Mouse (Mus musculus): ENCODE results near the gene Smg1. TPM values are rescaled to one million over a fixed set of nuclear protein-coding genes. Genes with fewer than 3 reads are reported as not detected.

Smg1 gene
- polyA plus RNA-seq, 1 experiment from 2014 or later: 10.7 TPM

GRCm38 (mm10) chr7:118258451-118258850 lies 15.0 kb upstream of the Smg1 start:
- ATAC-seq (replicated peaks; ENCODE audit: low FRiP score, low read depth): no peak
- Histone ChIP-seq H3K9ac (ENCODE audit: low read depth, low read length) (no peak overlapping the region), H3K4me2 (ENCODE audit: low read length) (no peak overlapping the region), H3K4me3 (replicated peaks; ENCODE audit: low read depth, low read length) (no peak overlapping the region), H3K36me3 (ENCODE audit: insufficient read depth, low read length) (no peaks in the 10 kb centered on the region), H3K9me3 (replicated peaks; ENCODE audit: low read length) (no peaks in the 10 kb centered on the region), H3K27ac (no peak overlapping the region), H3K27me3 (ENCODE audit: insufficient read depth, low read length) (no peaks in the 10 kb centered on the region), H3K4me1 (replicated peaks; ENCODE audit: insufficient read depth, low read length) (no peaks in the 10 kb centered on the region)
- TF ChIP-seq CTCF (IDR thresholded peaks at IDR 0.05; ENCODE audit: low read depth): no peak
- DNase-seq (ENCODE audit: low spot score): no peak

GRCm38 (mm10) chr7:118256740-118257139 lies 13.3 kb upstream of the Smg1 start:
- Histone ChIP-seq H3K4me1 (replicated peaks; ENCODE audit: insufficient read depth, low read length) (no peaks in the 10 kb centered on the region), H3K36me3 (ENCODE audit: insufficient read depth, low read length) (no peaks in the 10 kb centered on the region), H3K9me3 (replicated peaks; ENCODE audit: low read length) (no peaks in the 10 kb centered on the region), H3K27ac (no peak overlapping the region), H3K9ac (ENCODE audit: low read depth, low read length) (no peak overlapping the region), H3K4me2 (ENCODE audit: low read length) (no peak overlapping the region), H3K27me3 (ENCODE audit: insufficient read depth, low read length) (no peaks in the 10 kb centered on the region), H3K4me3 (replicated peaks; ENCODE audit: low read depth, low read length) (no peak overlapping the region)
- DNase-seq (ENCODE audit: low spot score): no peak
- no peak for TF ChIP-seq CTCF (IDR thresholded peaks at IDR 0.05; ENCODE audit: low read depth)
- 86% methylated on average over 6 of the region's 6 CpGs for WGBS
- no peak for ATAC-seq (replicated peaks; ENCODE audit: low FRiP score, low read depth)

- H3K9me3 ChIP-seq (replicated peaks; ENCODE audit: low read length): no peaks in the 10 kb centered on the region
- ATAC-seq (replicated peaks; ENCODE audit: low FRiP score, low read depth) (no peak), DNase-seq (ENCODE audit: low spot score) (no peak)
- H3K36me3 ChIP-seq (ENCODE audit: insufficient read depth, low read length): no peaks in the 10 kb centered on the region
- no peaks in the 10 kb centered on the region for H3K27me3 ChIP-seq (ENCODE audit: insufficient read depth, low read length)
- no peak overlapping the region for H3K4me2 ChIP-seq (ENCODE audit: low read length)
- H3K4me1 ChIP-seq (replicated peaks; ENCODE audit: insufficient read depth, low read length): no peaks in the 10 kb centered on the region
- no peak overlapping the region for H3K4me3 ChIP-seq (replicated peaks; ENCODE audit: low read depth, low read length)
- no peak overlapping the region for H3K9ac ChIP-seq (ENCODE audit: low read depth, low read length)
- WGBS: 74% methylated on average over 8 of the region's 8 CpGs
- no peak for TF ChIP-seq CTCF (IDR thresholded peaks at IDR 0.05; ENCODE audit: low read depth)
- no peak overlapping the region for H3K27ac ChIP-seq
These were observed 11.0 kb upstream of the Smg1 start for GRCm38 (mm10) chr7:118254460-118254859.

- WGBS: 53% methylated on average over 4 of the region's 4 CpGs
- no peaks in the 10 kb centered on the region for H3K4me1 ChIP-seq (replicated peaks; ENCODE audit: insufficient read depth, low read length)
- no peaks in the 10 kb centered on the region for H3K9me3 ChIP-seq (replicated peaks; ENCODE audit: low read length)
- TF ChIP-seq CTCF (IDR thresholded peaks at IDR 0.05; ENCODE audit: low read depth): no peak
- H3K4me2 ChIP-seq (ENCODE audit: low read length): no peak overlapping the region
- no peak overlapping the region for H3K4me3 ChIP-seq (replicated peaks; ENCODE audit: low read depth, low read length)
- ATAC-seq (replicated peaks; ENCODE audit: low FRiP score, low read depth): no peak
- H3K27me3 ChIP-seq (ENCODE audit: insufficient read depth, low read length): no peaks in the 10 kb centered on the region
- no peak overlapping the region for H3K27ac ChIP-seq
- H3K36me3 ChIP-seq (ENCODE audit: insufficient read depth, low read length): no peaks in the 10 kb centered on the region
- H3K9ac ChIP-seq (ENCODE audit: low read depth, low read length): no peak overlapping the region
- DNase-seq (ENCODE audit: low spot score): no peak
These were observed 10.5 kb upstream of the Smg1 start for GRCm38 (mm10) chr7:118254015-118254414.

- Histone ChIP-seq H3K36me3 (ENCODE audit: insufficient read depth, low read length) (no peaks in the 10 kb centered on the region), H3K4me2 (ENCODE audit: low read length) (no peak overlapping the region), H3K4me1 (replicated peaks; ENCODE audit: insufficient read depth, low read length) (no peaks in the 10 kb centered on the region), H3K9me3 (replicated peaks; ENCODE audit: low read length) (no peaks in the 10 kb centered on the region), H3K27me3 (ENCODE audit: insufficient read depth, low read length) (no peaks in the 10 kb centered on the region), H3K4me3 (replicated peaks; ENCODE audit: low read depth, low read length) (no peak overlapping the region), H3K27ac (no peak overlapping the region), H3K9ac (ENCODE audit: low read depth, low read length) (no peak overlapping the region)
- WGBS: 89% methylated on average over 3 of the region's 3 CpGs
- no peak for TF ChIP-seq CTCF (IDR thresholded peaks at IDR 0.05; ENCODE audit: low read depth)
- no peak for ATAC-seq (replicated peaks; ENCODE audit: low FRiP score, low read depth)
- no peak for DNase-seq (ENCODE audit: low spot score)
These were observed 9.5 kb upstream of the Smg1 start for GRCm38 (mm10) chr7:118252979-118253378.

- ATAC-seq (replicated peaks; ENCODE audit: low FRiP score, low read depth): peak; percentile 52; the same call in 1 of the 2 replicates
- no peak overlapping the region for H3K9ac ChIP-seq (ENCODE audit: low read depth, low read length)
- H3K36me3 ChIP-seq (ENCODE audit: insufficient read depth, low read length): no peaks in the 10 kb centered on the region
- WGBS: 19% methylated on average over 4 of the region's 4 CpGs
- H3K27me3 ChIP-seq (ENCODE audit: insufficient read depth, low read length): no peaks in the 10 kb centered on the region
- no peak overlapping the region for H3K4me2 ChIP-seq (ENCODE audit: low read length)
- no peaks in the 10 kb centered on the region for H3K9me3 ChIP-seq (replicated peaks; ENCODE audit: low read length)
- no peak overlapping the region for H3K4me3 ChIP-seq (replicated peaks; ENCODE audit: low read depth, low read length)
- H3K27ac ChIP-seq: no peak overlapping the region
- H3K4me1 ChIP-seq (replicated peaks; ENCODE audit: insufficient read depth, low read length): no peaks in the 10 kb centered on the region
- no peak for TF ChIP-seq CTCF (IDR thresholded peaks at IDR 0.05; ENCODE audit: low read depth)
- DNase-seq (ENCODE audit: low spot score): no peak
These were observed 8.9 kb upstream of the Smg1 start for GRCm38 (mm10) chr7:118252349-118252748.

GRCm38 (mm10) chr7:118251392-118252170 lies 8.1 kb upstream of the Smg1 start:
- 94% methylated on average over 2 of the region's 2 CpGs for WGBS
- DNase-seq (ENCODE audit: low spot score) (no peak), ATAC-seq (replicated peaks; ENCODE audit: low FRiP score, low read depth) (no peak)
- H3K9me3 ChIP-seq (replicated peaks; ENCODE audit: low read length): no peaks in the 10 kb centered on the region
- no peaks in the 10 kb centered on the region for H3K27me3 ChIP-seq (ENCODE audit: insufficient read depth, low read length)
- no peak for TF ChIP-seq CTCF (IDR thresholded peaks at IDR 0.05; ENCODE audit: low read depth)
- no peak overlapping the region for H3K27ac ChIP-seq
- H3K9ac ChIP-seq (ENCODE audit: low read depth, low read length): no peak overlapping the region
- no peaks in the 10 kb centered on the region for H3K36me3 ChIP-seq (ENCODE audit: insufficient read depth, low read length)
- no peaks in the 10 kb centered on the region for H3K4me1 ChIP-seq (replicated peaks; ENCODE audit: insufficient read depth, low read length)
- H3K4me3 ChIP-seq (replicated peaks; ENCODE audit: low read depth, low read length): no peak overlapping the region
- H3K4me2 ChIP-seq (ENCODE audit: low read length): no peak overlapping the region

Measured in kidney, postnatal 0 days (tissue).